Mouse (Mus musculus) liver, embryonic 13.5 days (tissue): Measurements from ENCODE around the gene Fam129a. TPM values are rescaled to one million over a fixed set of nuclear protein-coding genes. Genes with fewer than 3 reads are reported as not detected.
A peak's percentile ranks its signal among the peaks of the same experiment; 100 is the strongest.

Experiments
- ATAC-seq: fragments of 200-750 bp; cut with Nextera tagmentation; 2 replicates; pipeline ENCODE4 v1.8.0; 2017; ENCODE audit warnings: low read depth, mild to moderate bottlenecking, moderate number of reproducible peaks, moderate library complexity
- DNase-seq: peaks from one replicate; pipeline ENCODE4 v3.0.0; 2022
- H3K27ac ChIP-seq: fragments of 300-500 bp; sonication (generic); 2 replicates; pipeline ENCODE4 v1.5.1; 2015; ENCODE audit warnings: moderate library complexity, mild to moderate bottlenecking, inconsistent platforms
- H3K27me3 ChIP-seq: fragments of 300-500 bp; sonication (generic); 2 replicates; pipeline ENCODE4 v1.6.1; 2015; ENCODE audit warnings: mild to moderate bottlenecking, inconsistent platforms
- H3K36me3 ChIP-seq: fragments of 300-500 bp; sonication (generic); 2 replicates; pipeline ENCODE4 v1.6.1; 2015; ENCODE audit warnings: mild to moderate bottlenecking, inconsistent platforms
- H3K4me1 ChIP-seq: fragments of 300-500 bp; sonication (generic); replicated peaks from 2 replicates; pipeline ENCODE4 v1.6.1; 2015; ENCODE audit warnings: inconsistent platforms
- H3K4me2 ChIP-seq: fragments of 300-500 bp; sonication (generic); 2 replicates; pipeline ENCODE4 v1.6.1; 2015; ENCODE audit warnings: inconsistent platforms, mild to moderate bottlenecking, moderate library complexity
- H3K4me3 ChIP-seq: fragments of 300-500 bp; sonication (generic); replicated peaks from 2 replicates; pipeline ENCODE4 v1.5.1; 2015; ENCODE audit warnings: mild to moderate bottlenecking, inconsistent platforms
- H3K9ac ChIP-seq: fragments of 300-500 bp; sonication (generic); 2 replicates; pipeline ENCODE4 v1.6.1; 2015; ENCODE audit warnings: mild to moderate bottlenecking, inconsistent platforms
- H3K9me3 ChIP-seq: fragments of 300-500 bp; sonication (generic); replicated peaks from 2 replicates; pipeline ENCODE4 v1.6.1; 2016; ENCODE audit warnings: inconsistent platforms
- WGBS: fragments of 180-500 bp; shearing (Covaris S2); methylation state at CpG from one replicate; pipeline ENCODE4 v1.1.7; 2015; ENCODE audit not compliant: insufficient replicate concordance; 5-methylcytosine and 5-hydroxymethylcytosine counted together
- polyA plus RNA-seq: library from polyadenylated mRNA; unstranded; fragments of >200 nt; fragmentation: Nextera tagmentation; extraction: Ambion mirVana; gene quantifications from 2 replicates; pipeline ENCODE4 v1.2.1, GENCODE M21; 2015

Fam129a gene
- polyA plus RNA-seq, 1 experiment from 2014 or later, result 2.5 TPM

DNA sequence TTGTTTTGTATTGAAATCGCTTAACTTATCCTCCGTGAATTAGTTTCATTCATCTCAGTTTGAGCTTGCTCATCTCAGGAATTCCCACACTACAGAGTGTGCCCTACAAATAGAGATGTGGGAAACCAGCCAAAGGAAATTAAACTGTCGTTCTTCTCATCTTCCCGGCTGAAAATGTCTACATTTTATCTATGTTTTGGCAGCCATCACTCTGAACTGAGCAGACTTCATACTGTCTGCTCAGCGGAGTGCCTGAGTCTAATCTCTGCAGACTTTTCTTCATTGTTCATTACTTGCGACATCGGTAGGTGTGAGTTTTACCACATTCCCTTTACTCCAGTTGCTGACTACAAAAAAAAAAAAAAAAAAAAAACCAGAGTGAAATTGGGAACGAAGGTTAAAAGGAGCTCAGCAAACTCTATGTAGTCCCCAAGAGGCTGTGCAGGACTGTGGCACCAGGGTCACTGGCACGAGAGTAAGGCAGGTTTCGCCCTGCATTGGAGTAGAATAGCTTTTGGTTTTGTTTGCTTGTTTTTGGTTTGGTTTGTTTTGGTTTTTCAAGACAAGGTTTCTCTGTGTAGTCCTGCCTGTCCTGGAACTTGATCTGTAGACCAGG lies 43.4 kb downstream of the Fam129a start:
- no peak overlapping the region for H3K9ac ChIP-seq
- peaks cover 29% of the 10 kb centered on the region for H3K4me1 ChIP-seq
- no peaks in the 10 kb centered on the region for H3K27me3 ChIP-seq
- H3K4me2 ChIP-seq, result no peak overlapping the region
- no peaks in the 10 kb centered on the region for H3K36me3 ChIP-seq
- 59% methylated on average over 10 of the region's 10 CpGs for WGBS
- no peaks in the 10 kb centered on the region for H3K9me3 ChIP-seq
- H3K4me3 ChIP-seq, result no peak overlapping the region
- no peak for DNase-seq
- no peak for ATAC-seq
- H3K27ac ChIP-seq, result no peak overlapping the region

DNA sequence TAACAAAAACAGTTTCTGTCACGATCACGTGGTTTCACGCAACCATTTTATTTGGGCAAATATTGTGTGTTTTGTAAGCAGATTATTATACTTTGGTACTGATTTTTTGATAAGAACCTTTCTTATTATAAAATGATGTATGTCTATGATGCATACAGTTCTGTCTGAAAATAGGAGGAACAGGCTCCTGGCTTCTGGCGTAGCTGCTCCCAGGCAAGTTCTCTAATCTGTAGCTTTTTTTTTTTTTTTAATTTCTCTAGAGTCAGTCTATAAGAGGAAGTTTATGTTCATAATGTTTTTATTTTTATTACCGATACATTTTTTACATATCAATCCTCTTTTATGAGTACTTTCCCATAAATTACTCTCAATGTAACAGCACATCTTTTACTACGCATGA lies 44.6 kb downstream of the Fam129a start:
- Histone ChIP-seq H3K4me2 (no peak overlapping the region), H3K9ac (no peak overlapping the region), H3K36me3 (no peaks in the 10 kb centered on the region), H3K9me3 (no peaks in the 10 kb centered on the region), H3K27me3 (no peaks in the 10 kb centered on the region), H3K27ac (no peak overlapping the region), H3K4me3 (no peak overlapping the region), H3K4me1 (peaks cover 39% of the 10 kb centered on the region)
- ATAC-seq (no peak), DNase-seq (no peak)
- WGBS, result 87% methylated on average over 6 of the region's 6 CpGs

- Histone ChIP-seq H3K9me3 (no peaks in the 10 kb centered on the region), H3K4me2 (no peak overlapping the region), H3K9ac (no peak overlapping the region), H3K27me3 (no peaks in the 10 kb centered on the region), H3K4me1 (peaks cover 45% of the 10 kb centered on the region), H3K4me3 (no peak overlapping the region), H3K36me3 (no peaks in the 10 kb centered on the region), H3K27ac (peak overlapping the region; percentile 48)
- DNase-seq (peak; percentile 66), ATAC-seq (peak; percentile 92)
- WGBS, result 67% methylated on average over 7 of the region's 7 CpGs
Measured at GRCm38 (mm10) chr1:151616555-151617205, 45.7 kb downstream of the Fam129a start.

DNA sequence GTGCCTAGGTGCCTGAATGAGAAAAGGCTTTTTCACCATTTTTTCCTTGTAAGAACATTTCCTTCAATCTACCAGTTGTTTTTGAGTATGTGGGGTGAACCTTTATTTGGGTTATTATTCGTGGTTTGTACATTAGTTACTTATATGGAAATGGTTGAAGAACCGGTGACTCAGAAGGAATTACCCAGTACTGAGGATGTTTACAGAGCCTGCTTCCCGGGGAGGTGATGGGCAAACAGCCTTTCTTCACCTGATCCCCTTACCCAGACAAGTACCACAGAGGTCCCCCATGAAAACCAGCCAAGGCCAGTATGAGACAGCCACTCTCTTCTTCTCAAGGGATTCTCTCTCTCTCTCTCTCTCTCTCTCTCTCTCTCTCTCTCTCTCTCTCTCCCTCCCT lies 47.3 kb downstream of the Fam129a start:
- Histone ChIP-seq H3K36me3 (no peaks in the 10 kb centered on the region), H3K4me1 (peaks cover 48% of the 10 kb centered on the region), H3K27me3 (no peaks in the 10 kb centered on the region), H3K4me3 (no peak overlapping the region), H3K4me2 (no peak overlapping the region), H3K9me3 (no peaks in the 10 kb centered on the region), H3K9ac (no peak overlapping the region), H3K27ac (no peak overlapping the region)
- WGBS, result 46% methylated on average over 3 of the region's 3 CpGs
- no peak for DNase-seq
- ATAC-seq, result no peak

GRCm38 (mm10) chr1:151619281-151619711 lies 48.3 kb downstream of the Fam129a start:
- H3K36me3 ChIP-seq, result no peaks in the 10 kb centered on the region
- H3K9ac ChIP-seq, result no peak overlapping the region
- H3K4me3 ChIP-seq, result no peak overlapping the region
- H3K9me3 ChIP-seq, result no peaks in the 10 kb centered on the region
- no peak for DNase-seq
- WGBS, result 67% methylated on average over 8 of the region's 8 CpGs
- H3K27me3 ChIP-seq, result no peaks in the 10 kb centered on the region
- no peak overlapping the region for H3K4me2 ChIP-seq
- ATAC-seq, result no peak
- H3K27ac ChIP-seq, result no peak overlapping the region
- peaks cover 49% of the 10 kb centered on the region for H3K4me1 ChIP-seq

- DNase-seq (no peak), ATAC-seq (no peak)
- Histone ChIP-seq H3K36me3 (no peaks in the 10 kb centered on the region), H3K27me3 (no peaks in the 10 kb centered on the region), H3K9ac (no peak overlapping the region), H3K27ac (no peak overlapping the region), H3K4me2 (no peak overlapping the region), H3K4me3 (no peak overlapping the region), H3K9me3 (no peaks in the 10 kb centered on the region), H3K4me1 (peaks cover 53% of the 10 kb centered on the region)
Measured at GRCm38 (mm10) chr1:151620730-151621129, 49.7 kb downstream of the Fam129a start.

DNA sequence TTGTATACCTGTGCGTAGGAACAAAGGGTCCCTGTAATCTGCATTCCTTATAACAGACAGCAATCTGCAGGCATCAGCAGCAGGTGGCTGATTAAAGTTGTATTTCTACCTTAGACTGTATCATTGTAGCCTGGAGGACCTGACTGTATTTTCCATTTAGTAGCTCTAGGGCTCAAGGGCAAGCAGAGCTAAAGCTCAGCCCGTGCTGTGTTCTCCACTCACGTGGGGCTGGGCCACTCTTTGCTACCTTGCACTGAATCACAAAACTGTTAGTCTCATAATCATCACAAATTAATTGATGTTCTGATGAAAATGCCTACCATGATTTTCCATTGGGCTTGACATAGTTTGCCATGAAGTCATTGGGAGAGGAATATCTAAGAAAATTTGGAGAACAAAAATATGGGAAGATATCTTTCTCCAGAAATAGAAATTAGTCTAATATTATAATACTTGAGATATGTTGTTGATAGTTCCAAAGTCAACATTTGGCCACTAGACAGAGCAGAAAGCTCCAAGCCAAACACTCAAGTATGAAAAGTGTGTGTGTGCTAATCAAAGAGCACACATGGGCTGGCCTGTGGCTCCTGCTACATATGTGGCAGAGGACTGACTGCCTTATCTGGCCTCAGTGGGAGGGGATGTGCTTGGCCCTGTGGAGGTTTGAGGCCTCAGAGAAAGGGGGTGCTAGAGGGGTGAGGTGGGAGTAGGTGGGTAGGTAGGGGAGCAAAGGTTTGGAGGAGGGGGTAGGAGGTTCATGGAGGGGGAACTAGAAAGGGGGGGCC lies 53.6 kb downstream of the Fam129a start:
- no peaks in the 10 kb centered on the region for H3K36me3 ChIP-seq
- no peak overlapping the region for H3K4me3 ChIP-seq
- ATAC-seq, result peak; percentile 90
- peak overlapping the region; percentile 35; the same call in 1 of the 2 replicates for H3K27ac ChIP-seq
- H3K4me2 ChIP-seq, result no peak overlapping the region
- peaks cover 31% of the 10 kb centered on the region for H3K4me1 ChIP-seq
- DNase-seq, result no peak
- no peaks in the 10 kb centered on the region for H3K9me3 ChIP-seq
- no peak overlapping the region for H3K9ac ChIP-seq
- no peaks in the 10 kb centered on the region for H3K27me3 ChIP-seq
- 77% methylated on average over 3 of the region's 3 CpGs for WGBS

DNA sequence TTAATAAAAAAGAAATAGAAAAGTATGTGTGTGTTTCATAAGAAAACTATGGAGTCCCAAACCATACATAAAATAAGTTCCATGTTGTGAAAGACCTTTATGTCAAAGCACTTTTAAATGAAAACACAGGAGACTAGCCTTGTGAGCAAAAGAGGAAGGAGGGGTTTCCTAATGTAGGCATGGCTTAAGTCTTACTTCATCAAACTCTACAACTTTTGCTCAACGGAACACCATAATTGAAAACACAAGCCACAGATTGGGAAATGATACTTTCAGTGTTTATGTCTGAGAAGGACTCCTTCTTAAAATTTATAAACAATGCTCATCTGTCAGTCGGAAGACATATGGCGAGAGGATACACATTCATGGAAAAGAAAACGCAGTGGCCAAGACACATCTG lies 54.3 kb downstream of the Fam129a start:
- Histone ChIP-seq H3K27me3 (no peaks in the 10 kb centered on the region), H3K4me1 (peaks cover 26% of the 10 kb centered on the region), H3K9ac (no peak overlapping the region), H3K27ac (no peak overlapping the region), H3K9me3 (no peaks in the 10 kb centered on the region), H3K4me2 (no peak overlapping the region), H3K4me3 (no peak overlapping the region), H3K36me3 (no peaks in the 10 kb centered on the region)
- DNase-seq (no peak), ATAC-seq (no peak)
- 74% methylated on average over 4 of the region's 4 CpGs for WGBS

- Histone ChIP-seq H3K4me3 (no peak overlapping the region), H3K27ac (no peak overlapping the region), H3K4me2 (no peak overlapping the region), H3K36me3 (no peaks in the 10 kb centered on the region), H3K9ac (no peak overlapping the region), H3K4me1 (peaks cover 22% of the 10 kb centered on the region), H3K9me3 (no peaks in the 10 kb centered on the region), H3K27me3 (no peaks in the 10 kb centered on the region)
- no peak for ATAC-seq
- no peak for DNase-seq
- 47% methylated on average over 2 of the region's 2 CpGs for WGBS
Measured at GRCm38 (mm10) chr1:151625690-151626089, 54.7 kb downstream of the Fam129a start.

- H3K9ac ChIP-seq, result no peak overlapping the region
- ATAC-seq (no peak), DNase-seq (no peak)
- H3K27ac ChIP-seq, result no peak overlapping the region
- H3K36me3 ChIP-seq, result no peaks in the 10 kb centered on the region
- no peak overlapping the region for H3K4me2 ChIP-seq
- peaks cover 17% of the 10 kb centered on the region for H3K4me1 ChIP-seq
- WGBS, result 82% methylated on average over 4 of the region's 4 CpGs
- no peaks in the 10 kb centered on the region for H3K9me3 ChIP-seq
- H3K27me3 ChIP-seq, result no peaks in the 10 kb centered on the region
- no peak overlapping the region for H3K4me3 ChIP-seq
Measured at GRCm38 (mm10) chr1:151626631-151627030, 55.6 kb downstream of the Fam129a start.

GRCm38 (mm10) chr1:151627141-151627540 lies 56.2 kb downstream of the Fam129a start:
- H3K4me2 ChIP-seq, result no peak overlapping the region
- no peaks in the 10 kb centered on the region for H3K36me3 ChIP-seq
- H3K27ac ChIP-seq, result no peak overlapping the region
- WGBS, result 71% methylated on average over 3 of the region's 3 CpGs
- no peaks in the 10 kb centered on the region for H3K9me3 ChIP-seq
- H3K27me3 ChIP-seq, result no peaks in the 10 kb centered on the region
- H3K9ac ChIP-seq, result no peak overlapping the region
- ATAC-seq (no peak), DNase-seq (no peak)
- no peak overlapping the region for H3K4me3 ChIP-seq
- H3K4me1 ChIP-seq, result peaks cover 17% of the 10 kb centered on the region
